Mouse (Mus musculus) cerebellum, postnatal 14 days (tissue): Measurements from ENCODE around the gene Pcnx3.
A peak's percentile ranks its signal among the peaks of the same experiment; 100 is the strongest.

Experiments
- DNase-seq, 2 experiments: peaks; one replicate each; pipeline ENCODE4 v3.0.0; 2021; ENCODE audit warnings: mixed read lengths in 2 of 2

Pcnx3 gene

DNA sequence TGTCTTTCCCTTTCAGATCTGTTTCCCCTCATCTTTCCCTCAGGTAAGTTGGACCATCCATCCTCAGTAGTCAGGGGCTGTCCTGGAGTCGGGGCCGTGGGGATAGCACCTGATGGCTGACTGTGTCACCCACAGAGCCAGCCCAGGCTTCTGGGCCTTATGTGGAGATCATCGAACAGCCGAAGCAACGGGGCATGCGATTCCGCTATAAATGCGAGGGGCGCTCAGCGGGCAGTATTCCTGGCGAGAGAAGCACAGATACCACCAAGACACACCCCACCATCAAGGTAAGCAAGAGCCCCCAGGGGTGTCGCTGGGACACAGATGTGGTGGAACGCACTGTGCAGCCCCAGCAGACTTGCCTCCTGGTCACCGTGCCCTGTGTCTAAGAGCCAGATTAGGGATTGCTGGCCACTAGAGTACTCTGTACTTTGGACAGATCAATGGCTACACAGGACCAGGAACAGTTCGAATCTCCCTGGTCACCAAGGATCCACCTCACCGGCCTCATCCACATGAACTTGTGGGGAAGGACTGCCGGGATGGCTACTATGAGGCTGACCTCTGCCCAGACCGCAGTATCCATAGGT, 50.2 kb downstream of the Pcnx3 start:
- DNase-seq, result no peak

DNA sequence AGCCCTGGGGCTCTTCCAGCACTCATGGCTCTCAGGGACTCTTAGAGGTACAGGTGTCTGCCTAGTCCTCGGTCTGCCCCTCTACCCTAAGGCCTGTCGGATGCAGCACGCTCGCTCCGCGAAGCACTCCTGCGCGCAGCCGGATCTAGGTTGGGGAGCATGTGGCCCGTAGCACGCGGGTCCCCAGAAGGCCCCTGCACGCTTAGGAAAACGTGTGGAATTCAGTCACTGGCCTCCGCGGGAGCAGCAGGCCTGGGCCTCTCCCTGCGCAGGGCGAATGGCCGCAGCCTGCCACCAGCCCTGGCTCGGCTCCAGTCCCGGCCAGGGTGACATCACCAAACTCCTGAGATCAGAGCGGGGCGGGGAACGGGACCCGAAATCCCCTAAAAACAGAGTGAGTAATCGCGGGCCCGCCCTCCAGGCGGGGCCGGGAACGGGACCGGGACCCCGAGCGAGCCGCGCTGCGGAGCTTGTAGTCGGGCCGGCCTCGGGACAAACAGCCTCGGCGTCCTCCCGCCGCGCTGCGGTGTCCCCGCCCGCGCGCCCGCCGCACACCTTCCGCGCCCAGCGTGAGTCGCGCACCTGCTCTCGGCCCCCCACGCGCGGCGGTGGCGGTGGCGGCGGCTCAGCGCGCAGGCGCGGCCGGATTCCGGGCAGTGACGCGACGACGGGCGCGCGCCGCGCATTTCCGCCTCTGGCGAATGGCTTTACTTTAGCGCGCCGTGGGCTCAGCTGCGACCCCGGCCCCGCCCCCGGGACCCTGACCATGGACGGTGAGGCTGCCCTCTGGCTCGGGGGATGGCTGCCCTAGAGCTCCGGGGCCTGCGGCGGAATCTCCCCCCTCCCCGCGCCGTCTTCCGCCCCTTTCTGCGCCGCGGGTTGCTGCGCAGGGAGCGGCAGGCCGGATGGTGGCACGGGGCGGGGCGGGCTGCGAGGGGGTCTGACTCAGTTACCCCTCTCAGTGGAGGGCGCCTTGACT, 51.4 kb downstream of the Pcnx3 start, which contains the start of gene Rela:
Gene Rela, plus strand, starts transcription at position 415 of the 979 bp plus-strand sequence.
- DNase-seq, result peak; percentile 96 to 97

DNA sequence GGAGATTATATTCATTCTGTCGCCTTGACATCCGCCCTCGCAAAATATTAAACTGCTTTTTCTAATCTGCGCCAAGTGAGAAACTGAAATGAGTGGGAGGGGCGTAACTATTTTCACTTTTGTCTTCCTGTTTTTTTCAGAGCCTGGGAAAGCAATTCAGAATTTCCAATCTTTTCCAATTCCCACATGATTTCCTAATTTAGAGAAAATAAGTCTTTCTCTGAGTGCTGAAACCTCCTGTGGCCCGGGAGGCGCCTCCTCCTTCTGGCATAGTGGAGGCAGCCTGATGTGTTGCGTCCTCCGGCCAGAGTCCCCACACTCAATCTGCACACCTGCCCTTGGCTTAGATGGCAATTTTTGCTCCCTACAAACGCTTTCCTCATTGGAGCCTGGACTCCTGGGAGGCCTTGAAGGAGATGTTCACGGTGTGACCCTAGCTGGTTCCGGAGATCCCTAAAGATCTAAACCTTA, 52.1 kb downstream of the Pcnx3 start:
- no peak for DNase-seq

DNA sequence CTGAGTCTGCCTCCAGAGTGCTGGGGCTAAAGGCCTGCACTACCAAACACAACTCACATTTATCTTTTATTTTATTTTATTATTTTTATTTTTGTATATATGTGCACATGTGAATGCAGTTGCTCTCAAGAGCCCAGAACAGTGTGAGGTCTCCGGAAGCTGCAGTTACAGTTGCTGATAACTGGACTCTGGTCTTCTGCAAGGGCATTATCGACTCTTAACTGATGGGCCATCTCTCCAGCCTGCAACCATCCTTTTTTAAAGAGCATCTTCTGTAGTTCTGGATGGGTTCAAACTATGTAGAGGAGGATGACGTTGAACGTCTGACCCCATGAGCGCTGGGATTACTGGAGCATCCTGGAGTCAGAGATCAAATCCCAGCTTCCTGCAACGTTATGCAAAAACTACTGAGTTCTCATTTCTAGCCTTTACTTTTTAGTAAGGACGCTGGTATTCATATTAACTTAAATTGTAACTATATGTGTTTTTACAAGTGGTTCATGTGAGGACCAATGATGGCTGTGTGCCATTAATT, 52.6 kb downstream of the Pcnx3 start:
- no peak for DNase-seq

DNA sequence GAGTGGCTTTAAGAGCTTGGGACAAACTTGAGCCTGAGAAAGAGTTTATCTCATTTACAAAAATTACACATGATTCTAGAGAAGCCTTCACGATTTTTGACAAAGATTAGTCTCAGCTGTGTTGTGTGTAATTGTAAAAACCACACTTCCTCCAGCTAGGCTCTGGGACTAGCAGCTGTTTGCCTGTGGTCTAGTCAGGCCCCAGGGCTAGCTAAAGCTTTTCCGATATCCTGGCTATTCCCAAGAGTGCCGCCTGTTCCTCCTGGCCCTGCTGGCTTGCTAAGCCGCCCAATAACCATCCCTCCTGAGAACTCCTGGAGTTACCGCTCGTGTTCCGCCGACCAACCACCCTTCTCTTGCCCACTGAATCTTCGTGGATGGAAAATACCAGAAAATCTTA, 56.6 kb downstream of the Pcnx3 start:
- no peak for DNase-seq

DNA sequence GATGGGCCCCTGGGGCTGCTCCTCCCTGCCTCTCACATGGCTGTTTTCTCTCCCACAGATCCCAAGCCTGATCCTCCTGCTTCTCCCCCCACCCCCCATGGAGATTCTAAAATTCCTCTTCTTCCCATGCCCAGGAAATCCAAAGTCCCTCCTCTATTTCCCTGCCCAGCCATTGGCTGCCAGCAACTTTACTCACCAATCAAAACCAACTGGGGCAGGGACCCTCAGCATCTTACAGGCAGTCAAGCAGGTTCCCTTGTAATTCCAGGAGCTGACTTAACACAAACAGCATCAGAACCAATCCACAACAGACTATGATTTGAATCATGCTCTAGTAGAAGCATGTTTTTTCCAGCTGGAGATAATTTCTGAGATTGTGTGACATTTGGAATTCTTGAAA, 58.8 kb downstream of the Pcnx3 start:
- DNase-seq, result no peak

DNA sequence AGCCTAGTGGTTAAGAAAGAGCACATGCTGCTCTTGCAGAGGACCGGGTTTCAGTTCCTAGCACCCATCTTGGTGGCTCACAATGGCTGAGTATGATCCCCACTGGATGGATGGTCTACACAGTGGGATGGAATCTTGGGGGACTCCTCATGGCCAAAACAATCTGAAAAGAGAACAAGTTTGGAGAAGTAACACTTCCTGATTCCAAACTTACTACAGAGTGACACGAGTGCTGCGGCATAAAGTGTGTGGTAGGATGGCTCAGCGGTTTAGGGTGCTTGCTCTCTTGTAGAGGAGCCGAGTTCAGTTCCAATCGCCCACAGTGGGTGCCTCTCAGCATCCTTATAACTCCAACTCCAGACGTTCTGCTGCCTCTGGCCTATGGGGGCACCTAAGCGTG, 63.4 kb downstream of the Pcnx3 start:
- DNase-seq, result no peak

DNA sequence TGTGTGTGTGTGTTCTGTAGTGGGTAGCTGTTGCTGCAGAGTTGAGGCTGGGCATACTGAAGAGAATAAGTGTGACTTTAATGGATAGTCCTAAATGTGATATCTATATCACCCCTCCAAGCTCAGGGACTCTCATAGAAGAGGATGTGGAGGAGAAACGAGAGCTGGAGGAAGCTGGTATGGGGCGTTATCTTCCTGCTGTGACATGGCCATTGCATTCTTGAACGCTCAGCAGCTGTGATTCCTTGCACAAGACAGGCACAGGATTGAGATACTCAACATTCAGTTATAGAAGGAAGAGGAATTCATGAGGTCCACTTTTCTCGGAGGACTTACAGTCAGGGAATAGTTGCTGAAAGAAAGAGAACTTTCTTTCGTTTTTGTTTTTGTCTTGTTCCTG, 66.8 kb downstream of the Pcnx3 start:
- no peak for DNase-seq

DNA sequence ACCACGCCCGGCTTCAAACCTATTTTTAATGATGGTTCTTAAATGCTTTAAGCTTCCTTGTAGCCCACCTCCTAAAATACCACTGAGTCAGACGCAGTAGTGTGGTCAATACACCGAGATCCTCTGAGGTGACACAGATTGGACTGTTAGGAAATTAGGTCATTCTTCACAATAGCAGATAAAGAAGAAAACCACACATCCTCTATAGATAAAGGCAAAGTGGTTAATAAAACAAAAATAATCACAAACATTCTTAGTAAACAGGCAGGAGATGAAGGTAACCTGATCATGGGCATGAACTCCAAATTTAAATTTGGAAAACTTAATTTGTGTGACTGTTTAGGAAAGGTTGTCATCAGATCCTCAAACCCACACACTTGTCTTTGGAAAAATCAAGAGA, 68.7 kb downstream of the Pcnx3 start:
- no peak for DNase-seq

DNA sequence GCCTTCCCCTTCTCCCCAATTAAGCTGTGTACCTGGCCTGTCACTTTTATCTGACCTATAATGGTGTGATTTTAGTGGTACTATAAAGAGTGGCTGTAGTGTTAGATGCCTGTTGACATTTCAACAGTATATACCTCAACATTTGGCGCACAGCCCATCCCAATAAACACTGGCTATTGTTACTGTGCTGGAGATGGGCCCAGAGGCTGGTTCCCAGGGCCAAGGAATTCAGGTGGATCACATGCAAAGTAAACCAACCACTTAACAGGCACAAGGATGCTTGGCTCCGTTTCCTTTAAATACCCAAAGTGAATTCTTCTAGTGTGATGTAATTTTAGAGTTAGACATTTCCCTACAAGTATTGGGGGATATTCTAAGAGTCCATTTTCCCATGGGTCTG, 73.8 kb downstream of the Pcnx3 start:
- no peak for DNase-seq
